Mouse (Mus musculus): ENCODE data around the gene Raet1e. TPM values are rescaled to one million over a fixed set of nuclear protein-coding genes. Genes with fewer than 3 reads are reported as not detected.
"Not testable (repeated sequence)": the region's sequence is repeated elsewhere in the genome, so short reads cannot be mapped to it uniquely, and the experiment has no call there.

Gene Raet1e
- total and polyA plus RNA-seq, 3 experiments: 0.64 to 1.2 (median 0.85) TPM

GRCm38 (mm10) chr10:22151863-22152640 is 6.3 kb upstream of the Raet1e start:
- in situ Hi-C loops (cut with MboI; ENCODE audit: low pct_ligation_motif_present, low pct_unique_long_range_greater_than_20kb, low sequenced_read_pairs); H3K9ac ChIP-seq (ENCODE audit: insufficient read depth, low read depth); H3K4me2 ChIP-seq (ENCODE audit: insufficient read depth, low read depth, poor library complexity, severe bottlenecking); DNase-seq (ENCODE audit: extremely low read depth); H3K79me2 ChIP-seq (replicated peaks; ENCODE audit: control insufficient read depth, extremely low read depth, insufficient read depth, poor library complexity, severe bottlenecking); H3K4me3 ChIP-seq (replicated peaks in 1 of 3; ENCODE audit: low read depth in 2 of 3, low read length in 2 of 3, poor library complexity in 1 of 3); H3K36me3 ChIP-seq (replicated peaks in 1 of 2; ENCODE audit: control insufficient read depth in 1 of 2, insufficient read depth in 1 of 2, low read length in 1 of 2); dilution Hi-C loops (cut with MboI; ENCODE audit: extremely low pct_ligation_motif_present, extremely low pct_unique_long_range_greater_than_20kb, low sequenced_read_pairs); H3K9me3 ChIP-seq (replicated peaks; ENCODE audit: low read length); H3K4me1 ChIP-seq (ENCODE audit: control insufficient read depth in 1 of 2, insufficient read depth in 2 of 2); H3K27ac ChIP-seq (ENCODE audit: insufficient read depth, low read depth); H3K27me3 ChIP-seq (replicated peaks): not testable (repeated sequence)

GRCm38 (mm10) chr10:22153147-22153690 is 5.2 kb upstream of the Raet1e start:
- H3K27ac ChIP-seq (ENCODE audit: insufficient read depth, low read depth); H3K9ac ChIP-seq (ENCODE audit: insufficient read depth, low read depth); dilution Hi-C loops (cut with MboI; ENCODE audit: extremely low pct_ligation_motif_present, extremely low pct_unique_long_range_greater_than_20kb, low sequenced_read_pairs); H3K36me3 ChIP-seq (replicated peaks in 1 of 2; ENCODE audit: control insufficient read depth in 1 of 2, insufficient read depth in 1 of 2, low read length in 1 of 2); H3K27me3 ChIP-seq (replicated peaks); in situ Hi-C loops (cut with MboI; ENCODE audit: low pct_ligation_motif_present, low pct_unique_long_range_greater_than_20kb, low sequenced_read_pairs); H3K4me1 ChIP-seq (ENCODE audit: control insufficient read depth in 1 of 2, insufficient read depth in 2 of 2); DNase-seq (ENCODE audit: extremely low read depth); H3K9me3 ChIP-seq (replicated peaks; ENCODE audit: low read length); H3K4me2 ChIP-seq (ENCODE audit: insufficient read depth, low read depth, poor library complexity, severe bottlenecking); H3K4me3 ChIP-seq (replicated peaks in 1 of 3; ENCODE audit: low read depth in 2 of 3, low read length in 2 of 3, poor library complexity in 1 of 3); H3K79me2 ChIP-seq (replicated peaks; ENCODE audit: control insufficient read depth, extremely low read depth, insufficient read depth, poor library complexity, severe bottlenecking): not testable (repeated sequence)

- in situ Hi-C loops (cut with MboI; ENCODE audit: low pct_ligation_motif_present, low pct_unique_long_range_greater_than_20kb, low sequenced_read_pairs); H3K27ac ChIP-seq (ENCODE audit: insufficient read depth, low read depth); dilution Hi-C loops (cut with MboI; ENCODE audit: extremely low pct_ligation_motif_present, extremely low pct_unique_long_range_greater_than_20kb, low sequenced_read_pairs); H3K9me3 ChIP-seq (replicated peaks; ENCODE audit: low read length); H3K27me3 ChIP-seq (replicated peaks); H3K36me3 ChIP-seq (replicated peaks in 1 of 2; ENCODE audit: control insufficient read depth in 1 of 2, insufficient read depth in 1 of 2, low read length in 1 of 2); H3K4me1 ChIP-seq (ENCODE audit: control insufficient read depth in 1 of 2, insufficient read depth in 2 of 2); DNase-seq (ENCODE audit: extremely low read depth); H3K79me2 ChIP-seq (replicated peaks; ENCODE audit: control insufficient read depth, extremely low read depth, insufficient read depth, poor library complexity, severe bottlenecking): not testable (repeated sequence)
- peak overlapping the region in 1 of 3 experiments; percentile 9 for H3K4me3 ChIP-seq (replicated peaks in 1 of 3; ENCODE audit: low read depth in 2 of 3, low read length in 2 of 3, poor library complexity in 1 of 3)
- H3K4me2 ChIP-seq (ENCODE audit: insufficient read depth, low read depth, poor library complexity, severe bottlenecking): peak overlapping the region; percentile 94
- 0 out of 2 replicates have a peak overlapping the region, but pooled peaks have one; percentile 13 for H3K9ac ChIP-seq (ENCODE audit: insufficient read depth, low read depth)
Observed at GRCm38 (mm10) chr10:22154127-22154526, 4.2 kb upstream of the Raet1e start.

- Histone ChIP-seq H3K27me3 (replicated peaks) (peaks cover 9% of the 10 kb centered on the region), H3K4me3 (replicated peaks in 1 of 3; ENCODE audit: low read depth in 2 of 3, low read length in 2 of 3, poor library complexity in 1 of 3) (no peak overlapping the region), H3K9ac (ENCODE audit: insufficient read depth, low read depth) (no peak overlapping the region), H3K79me2 (replicated peaks; ENCODE audit: control insufficient read depth, extremely low read depth, insufficient read depth, poor library complexity, severe bottlenecking) (no peaks in the 10 kb centered on the region), H3K4me2 (ENCODE audit: insufficient read depth, low read depth, poor library complexity, severe bottlenecking) (no peak overlapping the region), H3K4me1 (ENCODE audit: control insufficient read depth in 1 of 2, insufficient read depth in 2 of 2) (peaks cover 0 to 3% of the 10 kb centered on the region in 2 experiments; a peak in 1 of 4 replicates), H3K9me3 (replicated peaks; ENCODE audit: low read length) (no peaks in the 10 kb centered on the region), H3K27ac (ENCODE audit: insufficient read depth, low read depth) (no peak overlapping the region), H3K36me3 (replicated peaks in 1 of 2; ENCODE audit: control insufficient read depth in 1 of 2, insufficient read depth in 1 of 2, low read length in 1 of 2) (no peaks in the 10 kb centered on the region)
- dilution Hi-C loops (cut with MboI; ENCODE audit: extremely low pct_ligation_motif_present, extremely low pct_unique_long_range_greater_than_20kb, low sequenced_read_pairs): no loop called here
- no peak for TF ChIP-seq ETS1 (conservative IDR thresholded peaks at IDR 0.05; ENCODE audit: low read depth, low read length)
- in situ Hi-C loops (cut with MboI; ENCODE audit: low pct_ligation_motif_present, low pct_unique_long_range_greater_than_20kb, low sequenced_read_pairs): no loop called here
- DNase-seq (ENCODE audit: extremely low read depth): no peak
Observed at GRCm38 (mm10) chr10:22154871-22155799, 3.2 kb upstream of the Raet1e start.

Measured in CH12.LX (cell line).